Mouse (Mus musculus) kidney, adult 2 months (tissue): ENCODE measurements at regions not wholly inside any gene's neighbourhood (a gene's known extent, or its start where the extent isn't known, plus 50 kb on each side); places are given as distances from the start of the nearest gene placed in this dataset.

Source experiments
- CTCF ChIP-seq: fragments of 200-500 bp; conservative IDR thresholded peaks from 2 replicates; pipeline ENCODE4 v1.5.1; 2011; ENCODE audit warnings: low read depth, mild to moderate bottlenecking, control low read depth, low read length, moderate library complexity, mixed read lengths; ENCODE audit not compliant: insufficient read depth, insufficient read length
- POLR2A ChIP-seq: fragments of 200-500 bp; IDR thresholded peaks from one replicate; pipeline ENCODE4 v1.6.1; 2011; ENCODE audit warnings: low read depth, low read length, control low read depth

- TF ChIP-seq CTCF, result no peak
- no peak for TF ChIP-seq POLR2A
Observed at GRCm38 (mm10) chr11:71911284-71911683, 126.0 kb downstream of the Aipl1 start.
